9 mouse cellular contexts compared by ENCODE assay signal in the genomic region with DNA sequence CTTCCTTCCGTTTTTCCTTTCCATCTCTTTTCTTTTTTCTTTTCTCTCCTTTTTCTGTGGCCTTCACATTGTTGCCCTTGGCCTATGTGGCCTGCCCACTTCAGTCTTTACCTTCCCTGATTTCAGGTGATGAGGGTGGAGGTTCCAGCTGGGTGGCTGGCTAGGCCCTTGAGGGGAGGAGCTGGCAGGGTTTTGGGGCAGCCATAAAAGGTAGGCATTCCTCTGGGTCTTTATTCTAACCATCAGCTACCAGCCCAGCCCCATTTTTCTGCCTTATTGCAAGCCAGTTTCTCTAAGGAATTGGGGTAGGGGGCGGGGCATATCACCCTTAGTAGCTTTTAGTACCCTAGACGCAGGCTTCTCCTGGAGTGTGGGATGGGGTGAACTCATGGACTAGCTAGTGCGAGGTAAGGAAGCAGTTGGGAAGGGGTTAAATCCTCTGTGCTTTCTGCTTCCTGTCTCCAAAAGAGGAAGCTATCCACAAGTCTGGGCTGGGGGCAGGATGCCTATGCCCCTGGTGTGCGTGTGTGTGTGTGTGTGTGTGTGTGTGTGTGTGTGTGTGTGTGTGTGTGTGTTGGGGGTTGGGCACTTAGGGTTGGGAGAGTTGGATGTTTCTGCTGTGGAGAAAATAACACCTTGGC. TPM values are rescaled to one million over a fixed set of nuclear protein-coding genes. Genes with fewer than 3 reads are reported as not detected.
DNase-seq lines count a peak whose midpoint lies in the region; ATAC-seq and TF ChIP-seq lines count a peak whose summit lies in the region.
"Had no signal": no experiment of that assay in that cellular context is flagged by ENCODE, and none has a peak within 500 bp of the region (broad histone marks: within the 10 kb centered on the region; RNA-seq: fewer than 3 reads in every experiment).

No protein-coding gene starts in this region.

- peaks cover 33% of the 10 kb centered on the region for H3K36me3 ChIP-seq in embryonic facial prominence, embryonic 14.5 days (ENCODE audit: control insufficient read depth, insufficient read depth, low read length)
- H3K36me3 ChIP-seq in hindbrain, embryonic 15.5 days: 0 out of 2 replicates have a peak, but pooled peaks cover 3% of the 10 kb centered on the region
- H3K36me3 ChIP-seq in liver, embryonic 14.5 days (replicated peaks; ENCODE audit: control insufficient read depth, insufficient read depth, low read depth): peaks cover 20% of the 10 kb centered on the region
- H3K36me3 ChIP-seq in neural tube, embryonic 15.5 days: peaks cover 14% of the 10 kb centered on the region

- H3K4me3 ChIP-seq in gastrocnemius, adult 2 months: peak overlapping the region; percentile 76
- H3K4me3 ChIP-seq in embryonic facial prominence, embryonic 14.5 days (ENCODE audit: low read depth, low read length): peak overlapping the region; percentile 79
- H3K4me3 ChIP-seq in hindbrain, embryonic 15.5 days: peak overlapping the region; percentile 54
- H3K4me3 ChIP-seq in liver, embryonic 14.5 days (ENCODE audit: insufficient read depth in 1 of 2, low read depth in 2 of 2, low read length in 2 of 2): peak overlapping the region; percentile 48 to 81
- H3K4me3 ChIP-seq in neural tube, embryonic 15.5 days (replicated peaks): peak overlapping the region; percentile 60
- no peak overlapping the region for H3K4me3 ChIP-seq in cerebellum, adult 2 months (replicated peaks; ENCODE audit: insufficient read depth, low read depth, low read length)

- TF ChIP-seq POLR2A in cerebellum, adult 2 months (IDR thresholded peaks at IDR 0.05; ENCODE audit: borderline replicate concordance, insufficient read depth, low read length): no peak

- ATAC-seq in embryonic facial prominence, embryonic 14.5 days (ENCODE audit: low read depth): no peak
- no peak for ATAC-seq in hindbrain, embryonic 15.5 days (ENCODE audit: low FRiP score, low read depth)
- no peak for ATAC-seq in liver, embryonic 14.5 days (ENCODE audit: insufficient read depth)
- ATAC-seq in neural tube, embryonic 15.5 days (ENCODE audit: low FRiP score): no peak
- ATAC-seq: Patski had no signal

- intact Hi-C loops in gastrocnemius, adult 2 months (cut with DNase I): loop anchor here (10.0 kb wide), 1 partner anchor 243 kb away; the partner anchor contains the start of gene Pop7

- WGBS in embryonic facial prominence, embryonic 14.5 days: 23% methylated on average over 5 of the region's 5 CpGs
- 35% methylated on average over 5 of the region's 5 CpGs for WGBS in hindbrain, embryonic 15.5 days
- 28% methylated on average over 5 of the region's 5 CpGs for WGBS in liver, embryonic 14.5 days (ENCODE audit: insufficient replicate concordance)
- 18% methylated on average over 5 of the region's 5 CpGs for WGBS in neural tube, embryonic 15.5 days
- 40% methylated on average over 5 of the region's 5 CpGs for WGBS in cerebellum, adult 2 months

- DNase-seq in gastrocnemius, adult 2 months: no peak
- no peak for DNase-seq in gastrocnemius, adult 18-20 months (ENCODE audit: low spot score)
- peak; percentile 48 for DNase-seq in embryonic facial prominence, embryonic 14.5 days (ENCODE audit: low spot score)
- no peak for DNase-seq in liver, embryonic 14.5 days (ENCODE audit: low read depth in 3 of 3, low spot score in 3 of 3)
- DNase-seq in cerebellum, adult 2 months: no peak
- no peak for DNase-seq in gastrocnemius, adult 8-10 months (ENCODE audit: low spot score in 2 of 2)

- peak overlapping the region; percentile 96 for H3K4me2 ChIP-seq in embryonic facial prominence, embryonic 14.5 days (ENCODE audit: low read depth, low read length)
- H3K4me2 ChIP-seq in hindbrain, embryonic 15.5 days: peak overlapping the region; percentile 89
- peak overlapping the region; percentile 100 for H3K4me2 ChIP-seq in liver, embryonic 14.5 days (ENCODE audit: low read depth)
- H3K4me2 ChIP-seq in neural tube, embryonic 15.5 days: peak overlapping the region; percentile 97

- no peak for TF ChIP-seq EP300 in liver, embryonic 14.5 days (IDR thresholded peaks at IDR 0.05; ENCODE audit: low read depth)

- H3K9ac ChIP-seq in embryonic facial prominence, embryonic 14.5 days (ENCODE audit: low read depth, low read length): peak overlapping the region; percentile 84
- H3K9ac ChIP-seq in hindbrain, embryonic 15.5 days: peak overlapping the region; percentile 68
- peak overlapping the region; percentile 59 for H3K9ac ChIP-seq in liver, embryonic 14.5 days (replicated peaks)
- H3K9ac ChIP-seq in neural tube, embryonic 15.5 days (replicated peaks): peak overlapping the region; percentile 40; the same call in 1 of the 2 replicates

- H3K27ac ChIP-seq in gastrocnemius, adult 2 months: peak overlapping the region; percentile 91
- H3K27ac ChIP-seq in embryonic facial prominence, embryonic 14.5 days (replicated peaks; ENCODE audit: low read depth, low read length): 0 out of 2 replicates have a peak overlapping the region, but pooled peaks have one; percentile 95
- peak overlapping the region; percentile 50; the same call in 1 of the 2 replicates for H3K27ac ChIP-seq in hindbrain, embryonic 15.5 days (replicated peaks)
- peak overlapping the region; percentile 98 for H3K27ac ChIP-seq in liver, embryonic 14.5 days
- peak overlapping the region; percentile 86 for H3K27ac ChIP-seq in neural tube, embryonic 15.5 days (replicated peaks)
- no peak overlapping the region for H3K27ac ChIP-seq in cerebellum, adult 2 months (ENCODE audit: insufficient read depth, low read length)

- peaks cover 27% of the 10 kb centered on the region for H3K4me1 ChIP-seq in embryonic facial prominence, embryonic 14.5 days (ENCODE audit: control insufficient read depth, insufficient read depth, low read length)
- H3K4me1 ChIP-seq in hindbrain, embryonic 15.5 days (replicated peaks): peaks cover 37% of the 10 kb centered on the region
- H3K4me1 ChIP-seq in liver, embryonic 14.5 days (replicated peaks; ENCODE audit: control insufficient read depth in 2 of 2, insufficient read depth in 2 of 2, low read length in 1 of 2): peaks cover 27 to 28% of the 10 kb centered on the region in 2 experiments
- peaks cover 40% of the 10 kb centered on the region for H3K4me1 ChIP-seq in neural tube, embryonic 15.5 days
- H3K4me1 ChIP-seq in cerebellum, adult 2 months (ENCODE audit: control insufficient read depth, insufficient read depth, low read length): peaks cover 6% of the 10 kb centered on the region

- TF ChIP-seq CTCF in gastrocnemius, adult 2 months (IDR thresholded peaks at IDR 0.05): no peak
- no peak for TF ChIP-seq CTCF in liver, embryonic 14.5 days (IDR thresholded peaks at IDR 0.05; ENCODE audit: low read depth)
- no peak for TF ChIP-seq CTCF in cerebellum, adult 2 months (IDR thresholded peaks at IDR 0.05; ENCODE audit: borderline replicate concordance, insufficient read depth, low read depth, low read length)

- no peaks in the 10 kb centered on the region for H3K27me3 ChIP-seq in embryonic facial prominence, embryonic 14.5 days (replicated peaks; ENCODE audit: control insufficient read depth, insufficient read depth, low read length)
- no peaks in the 10 kb centered on the region for H3K27me3 ChIP-seq in hindbrain, embryonic 15.5 days
- no peaks in the 10 kb centered on the region for H3K27me3 ChIP-seq in liver, embryonic 14.5 days (ENCODE audit: control insufficient read depth, insufficient read depth, low read length)
- no peaks in the 10 kb centered on the region for H3K27me3 ChIP-seq in neural tube, embryonic 15.5 days (replicated peaks)
- H3K27me3 ChIP-seq in cerebellum, adult 2 months (ENCODE audit: control insufficient read depth, insufficient read depth, low read length): no peaks in the 10 kb centered on the region
- H3K27me3 ChIP-seq: Patski had no signal

- H3K9me3 ChIP-seq in embryonic facial prominence, embryonic 14.5 days (ENCODE audit: control insufficient read depth, low read length): no peaks in the 10 kb centered on the region
- no peaks in the 10 kb centered on the region for H3K9me3 ChIP-seq in hindbrain, embryonic 15.5 days
- no peaks in the 10 kb centered on the region for H3K9me3 ChIP-seq in liver, embryonic 14.5 days (ENCODE audit: control insufficient read depth, low read length)
- H3K9me3 ChIP-seq in neural tube, embryonic 15.5 days (replicated peaks): no peaks in the 10 kb centered on the region

RNA-seq across cellular contexts. Expression of gene Tsc22d4, which starts 2.7 kb away (rescaled TPM):
- total RNA-seq in gastrocnemius, adult 2 months (2021): 10 to 100 TPM; 43.5 to 58.6 TPM
- 10 to 100 TPM; 53.0 to 68.0 TPM for total RNA-seq in gastrocnemius, adult 18-20 months (2021)
- 134 and 141 TPM in 2 replicates for polyA plus RNA-seq in embryonic facial prominence, embryonic 14.5 days (2014; fragmentation: Nextera tagmentation; extraction: Ambion mirVana)
- 84.5 and 88.6 TPM in 2 replicates for polyA plus RNA-seq in hindbrain, embryonic 15.5 days (2015; fragmentation: Nextera tagmentation; extraction: Ambion mirVana)
- 23.0 and 26.8 TPM in 2 replicates for polyA plus RNA-seq in liver, embryonic 14.5 days (2012; rRNA removed)
- polyA plus RNA-seq in liver, embryonic 14.5 days (2014; fragmentation: Nextera tagmentation; extraction: Ambion mirVana): 49.7 and 62.2 TPM in 2 replicates
- 110 and 134 TPM in 2 replicates for polyA plus RNA-seq in neural tube, embryonic 15.5 days (2015; fragmentation: Nextera tagmentation; extraction: Ambion mirVana)
- polyA plus RNA-seq in cerebellum, adult 2 months (2012; rRNA removed): 465 and 497 TPM in 2 replicates
- total RNA-seq in gastrocnemius, adult 8-10 months (2022): 10 to 100 TPM; 39.6 to 68.9 (median 47.7) TPM

RNA-seq across cellular contexts. Expression of gene Nyap1, which starts 6.8 kb away (rescaled TPM):
- total RNA-seq in gastrocnemius, adult 2 months (2021): under 1 TPM; 0.05 to 0.45 TPM
- total RNA-seq in gastrocnemius, adult 18-20 months (2021): under 1 TPM; 0.21 to 0.28 TPM
- 1.5 TPM in 2 replicates for polyA plus RNA-seq in embryonic facial prominence, embryonic 14.5 days (2014; fragmentation: Nextera tagmentation; extraction: Ambion mirVana)
- polyA plus RNA-seq in hindbrain, embryonic 15.5 days (2015; fragmentation: Nextera tagmentation; extraction: Ambion mirVana): 44.1 and 48.5 TPM in 2 replicates
- polyA plus RNA-seq in liver, embryonic 14.5 days (2012; rRNA removed): 0.96 and 1.2 TPM in 2 replicates
- 0.03 and 0.05 TPM in 2 replicates for polyA plus RNA-seq in liver, embryonic 14.5 days (2014; fragmentation: Nextera tagmentation; extraction: Ambion mirVana)
- polyA plus RNA-seq in neural tube, embryonic 15.5 days (2015; fragmentation: Nextera tagmentation; extraction: Ambion mirVana): 32.7 and 41.3 TPM in 2 replicates
- polyA plus RNA-seq in cerebellum, adult 2 months (2012; rRNA removed): 59.1 and 60.7 TPM in 2 replicates
- total RNA-seq in gastrocnemius, adult 8-10 months (2022): under 1 TPM in 2 of 4 experiments, not detected in 2; 0.10 to 0.16 TPM

RNA-seq across cellular contexts. Expression of gene Ppp1r35, which starts 30.4 kb away (rescaled TPM):
- total RNA-seq in gastrocnemius, adult 2 months (2021): 1 to 10 TPM; 5.4 to 6.9 TPM
- total RNA-seq in gastrocnemius, adult 18-20 months (2021): 1 to 10 TPM; 6.2 to 7.7 TPM
- polyA plus RNA-seq in embryonic facial prominence, embryonic 14.5 days (2014; fragmentation: Nextera tagmentation; extraction: Ambion mirVana): 31.3 and 39.5 TPM in 2 replicates
- 43.4 and 44.7 TPM in 2 replicates for polyA plus RNA-seq in hindbrain, embryonic 15.5 days (2015; fragmentation: Nextera tagmentation; extraction: Ambion mirVana)
- polyA plus RNA-seq in liver, embryonic 14.5 days (2012; rRNA removed): 22.8 and 23.1 TPM in 2 replicates
- polyA plus RNA-seq in liver, embryonic 14.5 days (2014; fragmentation: Nextera tagmentation; extraction: Ambion mirVana): 25.5 and 27.0 TPM in 2 replicates
- 38.2 and 42.3 TPM in 2 replicates for polyA plus RNA-seq in neural tube, embryonic 15.5 days (2015; fragmentation: Nextera tagmentation; extraction: Ambion mirVana)
- polyA plus RNA-seq in cerebellum, adult 2 months (2012; rRNA removed): 47.0 and 48.2 TPM in 2 replicates
- total RNA-seq in gastrocnemius, adult 8-10 months (2022): 1 to 10 TPM; 4.7 to 6.0 (median 5.3) TPM

RNA-seq across cellular contexts. Expression of gene Mepce, which starts 39.2 kb away (rescaled TPM):
- 10 to 100 TPM; 22.4 to 26.2 TPM for total RNA-seq in gastrocnemius, adult 2 months (2021)
- 10 to 100 TPM; 24.1 to 26.1 TPM for total RNA-seq in gastrocnemius, adult 18-20 months (2021)
- polyA plus RNA-seq in embryonic facial prominence, embryonic 14.5 days (2014; fragmentation: Nextera tagmentation; extraction: Ambion mirVana): 12.2 and 15.2 TPM in 2 replicates
- 9.7 and 11.0 TPM in 2 replicates for polyA plus RNA-seq in hindbrain, embryonic 15.5 days (2015; fragmentation: Nextera tagmentation; extraction: Ambion mirVana)
- polyA plus RNA-seq in liver, embryonic 14.5 days (2012; rRNA removed): 12.2 and 13.3 TPM in 2 replicates
- 5.1 and 6.4 TPM in 2 replicates for polyA plus RNA-seq in liver, embryonic 14.5 days (2014; fragmentation: Nextera tagmentation; extraction: Ambion mirVana)
- 10.0 and 12.7 TPM in 2 replicates for polyA plus RNA-seq in neural tube, embryonic 15.5 days (2015; fragmentation: Nextera tagmentation; extraction: Ambion mirVana)
- polyA plus RNA-seq in cerebellum, adult 2 months (2012; rRNA removed): 38.9 and 41.9 TPM in 2 replicates
- total RNA-seq in gastrocnemius, adult 8-10 months (2022): 10 to 100 TPM; 23.0 to 24.2 (median 23.3) TPM

RNA-seq across cellular contexts. Expression of gene Zcwpw1, which starts 39.3 kb away (rescaled TPM):
- total RNA-seq in gastrocnemius, adult 2 months (2021): under 1 TPM; 0.20 to 0.39 TPM
- under 1 TPM; 0.14 to 0.26 TPM for total RNA-seq in gastrocnemius, adult 18-20 months (2021)
- polyA plus RNA-seq in embryonic facial prominence, embryonic 14.5 days (2014; fragmentation: Nextera tagmentation; extraction: Ambion mirVana): 16.5 and 18.8 TPM in 2 replicates
- polyA plus RNA-seq in hindbrain, embryonic 15.5 days (2015; fragmentation: Nextera tagmentation; extraction: Ambion mirVana): 11.9 and 12.8 TPM in 2 replicates
- 2.2 and 3.1 TPM in 2 replicates for polyA plus RNA-seq in liver, embryonic 14.5 days (2012; rRNA removed)
- polyA plus RNA-seq in liver, embryonic 14.5 days (2014; fragmentation: Nextera tagmentation; extraction: Ambion mirVana): 2.1 and 2.4 TPM in 2 replicates
- 14.9 and 17.0 TPM in 2 replicates for polyA plus RNA-seq in neural tube, embryonic 15.5 days (2015; fragmentation: Nextera tagmentation; extraction: Ambion mirVana)
- 11.2 and 12.4 TPM in 2 replicates for polyA plus RNA-seq in cerebellum, adult 2 months (2012; rRNA removed)
- total RNA-seq in gastrocnemius, adult 8-10 months (2022): under 1 TPM in 2 of 4 experiments, not detected in 2; 0.24 to 0.31 TPM

Comparison
In these comparisons a context has a peak if more than half of its experiments do, and no peak if none do; other contexts are left out.
1. RNA of gene Nyap1, which starts 6.8 kb away (polyA plus RNA-seq): 59.1 to 60.7 TPM in cerebellum, adult 2 months, 44.1 to 48.5 TPM in hindbrain, embryonic 15.5 days and 32.7 to 41.3 TPM in neural tube, embryonic 15.5 days; 1.5 TPM in embryonic facial prominence, embryonic 14.5 days and 0.03 to 1.2 TPM in liver, embryonic 14.5 days; every median in the first group is over 10 times any median in the second.
2. Peak in every context shown above with its lines, with median percentiles within 50 percentile points of each other: H3K4me2 ChIP-seq and H3K9ac ChIP-seq.